Mouse (Mus musculus) c-Kit-negative CD71-positive TER-119-positive erythroid progenitor cells, embryonic 14.5 days (primary cell): Measurements from ENCODE around the gene Gli1.
"Not testable (repeated sequence)": the region's sequence is repeated elsewhere in the genome, so short reads cannot be mapped to it uniquely, and the experiment has no call there.

Source experiments
- DNase-seq: peaks from one replicate; pipeline ENCODE4 v3.0.0-alpha.2; 2013; ENCODE audit warnings: low read depth, low spot score

Gli1 gene

DNA sequence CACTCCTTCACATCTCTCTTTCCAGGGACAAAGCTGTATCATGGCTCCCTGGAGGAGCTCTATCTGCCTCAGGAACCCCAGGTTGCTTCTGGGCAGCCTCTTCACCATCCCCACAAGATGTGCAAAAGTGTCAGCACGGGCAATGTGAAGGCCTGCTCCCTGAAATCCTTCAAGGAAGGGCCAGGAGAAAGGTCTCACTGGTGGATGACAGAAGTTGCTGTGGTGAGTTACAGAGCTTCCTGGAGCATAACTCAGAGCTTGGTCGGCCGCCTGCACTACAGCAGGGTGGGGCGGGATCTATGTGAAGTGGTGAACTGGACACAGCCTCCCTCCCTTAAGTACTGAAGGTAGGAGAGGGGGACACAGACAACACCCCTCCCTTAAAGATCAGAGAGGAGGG, 19.1 kb downstream of the Gli1 start:
- no peak for DNase-seq

DNA sequence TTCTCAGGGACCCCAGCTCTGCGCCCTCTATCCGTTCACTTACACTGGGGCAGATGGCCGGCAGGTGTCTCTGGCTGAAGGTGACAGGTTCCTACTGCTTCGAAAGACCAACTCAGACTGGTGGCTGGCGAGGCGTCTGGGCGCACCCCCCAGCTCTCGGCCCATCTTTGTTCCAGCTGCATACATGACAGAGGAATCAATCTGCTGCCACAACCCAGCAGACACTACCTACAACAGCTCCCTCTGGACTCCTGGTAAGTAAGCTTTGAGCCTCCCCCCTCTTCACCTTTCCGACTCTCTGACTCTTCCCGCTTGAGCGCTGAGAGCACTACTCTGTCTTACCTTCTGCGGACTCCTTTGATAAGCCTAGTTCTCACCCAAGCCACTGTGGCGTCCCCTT, 19.6 kb downstream of the Gli1 start:
- DNase-seq, result no peak

- no peak for DNase-seq
These were observed 20.2 kb downstream of the Gli1 start, which contains the start of gene Arhgap9 for GRCm38 (mm10) chr10:127321621-127322020. Gene Arhgap9, plus strand, starts transcription at chr10:127321964.

DNA sequence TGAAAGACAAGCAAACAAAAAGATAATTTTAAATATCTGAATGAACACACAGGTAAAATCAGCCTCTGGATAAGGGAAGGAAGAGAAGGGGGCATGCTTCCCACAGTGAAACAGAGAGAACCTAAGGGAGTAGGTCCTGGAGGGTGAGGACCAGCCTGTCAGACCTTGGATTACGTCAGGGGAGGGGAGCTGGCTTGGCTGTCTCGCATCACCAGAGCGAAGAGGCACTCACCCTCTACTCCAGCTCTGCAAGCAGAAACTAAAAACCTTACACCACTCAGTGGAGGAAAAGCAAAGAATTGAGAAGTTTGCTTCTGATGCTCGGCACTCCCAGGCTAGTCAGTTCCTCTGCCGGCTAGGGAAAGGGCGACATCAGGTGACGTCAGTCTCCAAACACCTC, 21.8 kb downstream of the Gli1 start:
- DNase-seq, result no peak

DNA sequence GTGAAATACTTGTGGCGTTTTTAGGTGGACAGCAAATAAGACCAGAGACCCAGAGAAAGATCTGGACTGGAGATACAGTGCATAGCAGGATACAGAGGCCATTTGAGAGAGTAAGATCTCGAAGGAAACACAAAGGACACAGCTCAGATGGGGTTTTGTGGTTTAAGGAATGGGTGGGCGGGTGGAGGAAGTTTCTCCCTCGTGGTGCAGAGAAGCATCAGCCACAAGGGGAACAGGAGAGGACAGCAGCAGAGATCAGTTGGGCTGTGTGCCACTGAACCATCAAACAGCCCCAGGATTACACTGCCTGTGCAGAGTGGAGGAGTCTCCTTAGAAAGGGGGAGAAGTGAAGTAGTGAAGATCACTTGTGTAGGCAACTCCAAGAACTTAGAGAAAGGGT, 23.8 kb downstream of the Gli1 start:
- no peak for DNase-seq

- DNase-seq, result no peak
These were observed 24.5 kb downstream of the Gli1 start for GRCm38 (mm10) chr10:127317277-127317676.

- not testable (repeated sequence) for DNase-seq
These were observed 26.8 kb downstream of the Gli1 start for GRCm38 (mm10) chr10:127314950-127315349.

DNA sequence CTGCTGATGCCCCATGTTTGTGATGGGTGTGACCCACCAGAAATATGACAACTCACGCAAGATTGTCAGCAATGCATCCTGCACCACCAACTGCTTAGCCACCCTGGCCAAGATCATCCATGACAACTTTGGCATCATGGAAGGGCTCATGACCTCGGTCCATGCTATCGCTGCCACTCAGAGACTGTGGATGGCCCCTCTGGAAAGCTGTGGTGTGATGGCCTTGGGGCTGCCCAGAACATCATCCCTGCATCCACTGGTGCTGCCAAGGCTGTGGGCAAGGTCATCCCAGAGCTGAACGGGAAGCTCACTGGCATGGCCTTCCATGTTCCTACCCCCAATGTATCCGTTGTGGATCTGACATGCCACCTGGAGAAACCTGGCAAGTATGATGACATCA, 28.3 kb downstream of the Gli1 start:
- DNase-seq, result not testable (repeated sequence)

GRCm38 (mm10) chr10:127312858-127313257, 28.9 kb downstream of the Gli1 start:
- DNase-seq, result no peak

DNA sequence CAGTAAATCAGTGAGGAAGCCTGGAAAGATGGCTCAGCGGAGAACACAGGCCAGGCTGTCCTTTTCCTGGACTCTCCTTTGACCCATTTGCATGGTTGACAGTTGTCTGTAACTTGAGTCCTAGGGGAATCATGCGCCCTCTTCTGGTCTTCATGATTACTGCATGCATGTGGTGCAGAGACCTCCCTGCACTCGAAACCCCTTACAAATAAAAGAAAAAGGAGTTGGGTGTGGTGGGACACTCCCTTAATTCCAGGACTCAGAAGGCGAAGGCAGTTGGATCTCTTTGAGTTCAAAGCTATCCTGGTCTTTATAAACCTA, 29.5 kb downstream of the Gli1 start:
- DNase-seq, result peak; percentile 91

DNA sequence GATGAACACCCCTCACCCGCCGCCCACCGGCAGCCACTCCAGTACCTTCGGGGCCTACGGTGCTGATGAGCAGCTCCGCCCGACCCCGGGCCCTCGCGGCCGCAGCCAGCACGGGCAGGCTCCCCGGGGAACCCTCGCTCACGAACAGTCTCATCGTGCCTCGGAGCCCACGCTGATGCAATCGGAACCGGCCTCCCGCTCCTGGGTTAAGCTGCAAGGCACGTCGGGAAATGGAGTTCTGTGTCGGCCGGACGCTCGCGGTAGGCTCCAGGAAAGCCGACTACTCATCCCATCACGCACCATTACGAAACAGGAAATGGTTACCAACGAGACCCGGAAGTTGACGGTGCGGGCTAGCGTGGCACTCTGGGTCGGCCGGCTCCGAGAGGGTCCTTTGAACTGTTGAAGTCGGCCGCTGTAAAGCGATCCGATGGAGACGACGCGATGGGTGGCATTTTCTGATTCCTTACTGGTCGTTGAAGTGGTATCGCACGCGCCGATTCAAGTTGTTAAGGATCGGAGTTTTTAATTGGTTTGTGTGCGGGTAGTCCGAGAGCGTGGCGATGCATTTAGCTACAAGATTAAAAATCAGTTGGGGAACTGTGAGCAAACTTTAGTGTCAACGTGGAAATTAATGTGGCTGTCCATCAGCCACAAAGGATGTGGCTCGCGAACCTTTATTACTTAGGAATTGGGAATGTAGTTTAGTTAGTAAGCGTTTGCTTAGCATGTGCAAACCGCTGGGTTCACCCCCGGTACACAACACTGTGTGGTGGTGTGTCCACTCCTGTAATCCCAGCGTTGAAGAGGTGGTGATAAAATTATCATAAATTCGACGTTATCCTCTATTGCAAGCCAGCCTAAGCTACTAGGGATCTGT, 30.1 kb downstream of the Gli1 start, which contains the start of gene Mars:
Gene Mars, minus strand, starts transcription at position 311 of the 880 bp plus-strand sequence.
- peak; percentile 93 for DNase-seq

GRCm38 (mm10) chr10:127310523-127311475, 31.0 kb downstream of the Gli1 start:
- peak; percentile 46 for DNase-seq

DNA sequence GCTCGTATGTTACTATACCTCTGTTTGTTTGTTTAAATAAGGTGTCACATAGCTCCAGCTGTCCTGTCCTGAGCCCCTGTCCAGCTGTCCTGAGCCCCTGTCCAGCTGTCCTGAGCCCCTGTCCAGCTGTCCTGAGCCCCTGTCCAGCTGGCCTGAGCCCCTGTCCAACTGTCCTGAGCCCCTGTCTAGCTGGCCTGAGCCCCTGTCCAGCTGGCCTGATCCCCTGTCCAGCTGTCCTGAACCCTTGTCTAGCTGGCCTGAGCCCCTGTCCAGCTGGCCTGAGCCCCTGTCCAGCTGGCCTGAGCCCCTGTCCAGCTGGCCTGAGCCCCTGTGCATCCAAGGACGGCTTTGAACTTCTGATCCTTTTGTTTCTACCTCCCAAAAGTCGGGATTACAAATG, 32.6 kb downstream of the Gli1 start:
- not testable (repeated sequence) for DNase-seq

DNA sequence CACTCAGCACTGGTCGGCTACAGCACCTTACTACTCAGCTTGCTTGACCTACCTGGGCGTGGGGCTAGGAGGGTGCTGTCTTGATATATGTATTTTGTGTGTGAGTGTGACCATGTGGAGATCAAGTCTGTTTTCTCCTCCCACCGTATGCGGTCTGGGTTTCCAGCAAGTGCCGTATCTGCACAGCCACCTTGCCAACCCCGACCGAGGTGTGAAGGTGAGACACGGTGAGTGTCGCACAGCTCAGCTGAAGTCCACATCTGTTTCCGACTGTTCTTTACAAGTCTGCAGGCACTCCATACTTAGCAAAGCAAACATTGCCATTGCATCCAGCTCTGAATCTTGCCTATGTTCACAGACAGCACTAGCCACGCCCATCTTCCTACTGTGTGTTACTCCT, 38.6 kb downstream of the Gli1 start:
- DNase-seq, result no peak

GRCm38 (mm10) chr10:127300361-127300760, 41.4 kb downstream of the Gli1 start:
- DNase-seq, result no peak

DNA sequence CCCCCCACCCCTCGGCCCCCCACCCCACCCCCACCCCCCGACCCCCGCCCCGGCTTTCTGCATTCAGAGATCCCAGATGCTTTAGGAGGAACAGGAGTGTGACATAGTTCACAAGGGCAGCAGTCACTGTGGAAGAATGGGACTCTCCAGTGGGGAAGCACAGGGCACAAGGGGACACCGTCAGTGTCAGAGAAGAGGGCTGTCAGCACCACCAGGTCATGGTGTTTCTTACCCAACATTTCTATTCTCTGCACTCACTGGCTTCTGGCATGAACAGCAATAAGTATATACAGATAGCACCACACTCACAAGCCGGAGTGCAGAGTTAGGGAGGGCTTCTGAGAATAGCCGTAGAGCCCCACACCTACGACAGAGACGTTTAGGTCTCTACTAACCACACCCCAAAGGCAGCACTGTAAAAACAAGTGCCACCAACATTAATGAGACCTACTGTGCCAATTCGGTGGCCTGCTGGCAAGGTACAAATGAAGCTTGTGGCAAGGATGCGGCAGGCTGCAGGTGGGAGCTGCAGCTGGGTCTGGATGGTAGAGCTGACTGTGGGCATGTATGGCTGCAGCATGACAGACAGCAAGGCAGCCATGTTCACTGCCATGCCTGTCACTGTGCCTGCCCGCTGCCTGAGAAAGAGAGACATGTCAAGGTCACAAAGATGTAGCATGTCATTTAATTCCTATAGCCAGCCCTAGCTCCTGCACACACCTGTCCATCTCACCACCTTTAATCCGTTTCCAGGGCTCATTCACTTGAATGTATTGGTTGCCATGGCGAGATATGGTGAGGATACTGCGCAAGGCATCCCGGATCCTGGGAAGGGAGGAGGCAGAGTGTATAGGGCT, 44.5 kb downstream of the Gli1 start:
- no peak for DNase-seq

- DNase-seq, result no peak
These were observed 45.6 kb downstream of the Gli1 start for GRCm38 (mm10) chr10:127295986-127296794.

DNA sequence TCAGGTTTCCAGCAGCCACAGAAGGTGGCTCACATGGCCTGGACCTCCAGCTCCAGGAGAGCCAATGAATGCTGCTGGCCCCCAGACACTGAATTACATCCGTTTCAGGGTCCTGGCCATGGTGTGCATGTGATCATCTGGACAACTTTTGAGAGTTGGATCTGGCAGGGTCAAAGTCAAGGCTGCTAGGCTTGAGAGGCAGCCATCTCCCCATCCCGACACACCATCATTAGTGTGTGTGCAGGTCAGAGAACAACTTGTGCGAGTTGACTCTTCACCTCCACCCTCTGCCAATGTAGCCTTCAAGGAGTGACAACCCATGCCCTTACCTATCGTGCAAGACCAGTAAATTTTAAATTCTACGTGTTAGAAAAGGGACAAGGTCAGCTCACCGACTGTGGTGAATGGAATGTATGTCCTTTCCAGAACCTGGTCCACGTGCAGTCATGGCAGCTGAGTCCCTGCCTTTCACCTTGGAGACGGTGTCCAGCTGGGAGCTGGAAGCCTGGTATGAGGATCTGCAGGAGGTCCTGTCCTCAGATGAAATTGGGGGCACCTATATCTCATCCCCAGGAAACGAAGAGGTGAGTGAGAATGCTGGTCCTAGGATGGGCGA, 46.8 kb downstream of the Gli1 start:
- DNase-seq, result no peak

- DNase-seq, result no peak
These were observed 48.1 kb downstream of the Gli1 start for GRCm38 (mm10) chr10:127293590-127294113.

DNA sequence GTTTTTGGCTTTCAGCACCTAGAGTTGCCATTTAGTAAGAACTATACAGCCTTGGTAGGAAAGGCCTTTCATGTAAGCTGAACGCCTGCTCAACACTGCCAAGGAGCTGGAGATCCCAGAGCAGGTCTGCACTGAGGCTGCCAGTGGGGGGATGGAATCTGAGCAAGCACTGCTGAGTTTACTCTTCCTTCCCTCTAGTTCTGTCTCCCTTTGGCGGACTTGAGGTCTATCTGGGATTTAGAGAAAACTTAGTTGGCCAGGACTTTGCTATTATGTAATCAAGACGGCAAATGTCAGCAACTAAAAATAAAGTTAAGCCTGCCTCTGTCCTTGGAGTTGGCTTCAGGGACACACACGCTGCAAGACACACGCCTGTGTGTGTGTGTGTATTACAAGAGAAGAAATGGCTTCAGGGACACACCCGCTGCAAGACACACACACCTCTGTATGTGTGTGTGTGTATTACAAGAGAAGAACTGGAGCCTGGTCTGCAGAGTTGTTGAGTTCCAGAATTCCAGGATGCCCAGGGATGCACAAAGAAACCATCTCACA, 48.7 kb downstream of the Gli1 start:
- no peak for DNase-seq
